Mouse (Mus musculus): ENCODE data around the gene Ppp1r13l. TPM values are rescaled to one million over a fixed set of nuclear protein-coding genes. Genes with fewer than 3 reads are reported as not detected.

Ppp1r13l gene
- polyA plus RNA-seq (2017; shearing (Covaris generic)) = not detected

DNA sequence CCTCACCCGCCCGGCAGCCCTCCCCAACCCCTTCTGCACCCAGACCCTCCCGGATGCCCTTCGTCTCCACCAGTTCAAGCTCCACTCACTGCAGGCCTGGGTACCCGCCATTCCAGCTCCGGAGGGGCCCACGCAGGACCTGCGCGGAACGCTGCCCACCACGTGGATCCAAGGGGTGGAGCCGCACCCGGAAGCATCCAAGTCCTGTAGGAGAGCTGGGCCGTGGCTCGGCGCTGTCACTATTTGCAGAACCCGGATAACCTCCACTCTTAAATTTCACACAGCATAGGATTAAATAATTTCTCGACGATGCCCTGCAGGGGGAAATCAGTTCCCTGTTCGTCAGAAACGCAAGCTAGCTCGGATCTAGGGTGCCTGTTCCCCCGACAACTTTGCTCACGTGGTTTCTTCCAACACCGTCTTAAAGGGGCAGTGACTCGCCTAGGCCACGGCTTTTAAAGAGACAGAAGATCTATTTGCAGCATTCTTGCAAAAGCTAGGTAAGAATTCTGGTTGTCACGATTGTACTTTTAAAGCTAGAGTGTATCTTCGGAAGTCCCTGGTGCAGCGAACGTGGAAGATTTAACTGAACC lies at the start of gene Ppp1r13l, which contains the start of gene Cd3eap:
Gene Ppp1r13l, plus strand, starts transcription at position 451 of the 593 bp plus-strand sequence.
Gene Cd3eap, minus strand, starts transcription at position 185 of the 593 bp plus-strand sequence.
- ATAC-seq = peak; percentile 82

DNA sequence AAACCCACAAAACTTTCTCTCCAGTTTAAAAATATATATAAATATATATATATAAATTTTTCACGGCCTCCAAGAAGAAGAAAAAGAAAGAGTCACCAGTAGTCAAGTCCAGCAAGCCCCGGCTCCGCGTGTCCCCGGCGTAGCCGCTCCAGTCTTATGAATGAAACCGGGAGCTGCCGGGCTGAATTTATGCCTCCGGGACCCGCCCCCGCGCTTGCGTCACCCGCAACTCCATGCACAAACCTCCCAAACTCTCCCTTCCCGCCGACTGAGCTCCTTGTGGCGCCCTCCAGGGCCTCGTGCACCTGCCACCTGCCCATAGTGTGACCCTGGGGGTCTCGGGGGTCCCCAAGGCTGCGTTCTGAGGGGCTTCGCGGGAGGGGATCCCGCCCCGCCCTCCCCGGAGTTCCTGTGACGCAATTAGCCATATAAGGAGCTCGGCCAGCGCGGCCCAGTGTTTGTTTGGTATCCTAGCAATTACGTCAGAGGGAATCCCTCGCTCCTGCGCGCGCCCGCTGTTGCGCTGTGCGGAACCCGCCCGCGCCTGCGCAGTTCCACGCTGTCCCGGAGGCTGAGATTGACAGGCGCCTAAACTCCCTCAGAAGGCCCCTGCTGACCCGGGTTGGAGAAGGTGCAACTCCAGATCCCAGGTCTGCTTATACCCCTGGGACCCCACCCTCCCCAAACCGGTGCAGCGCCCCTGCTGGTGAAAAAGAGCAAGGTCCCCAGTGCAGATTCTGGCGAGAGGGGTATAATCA lies 49.5 kb upstream of the Ppp1r13l start, which contains the start of gene Fosb:
Gene Fosb, minus strand, starts transcription at position 168 of the 758 bp plus-strand sequence.
- ATAC-seq = peak; percentile 77

DNA sequence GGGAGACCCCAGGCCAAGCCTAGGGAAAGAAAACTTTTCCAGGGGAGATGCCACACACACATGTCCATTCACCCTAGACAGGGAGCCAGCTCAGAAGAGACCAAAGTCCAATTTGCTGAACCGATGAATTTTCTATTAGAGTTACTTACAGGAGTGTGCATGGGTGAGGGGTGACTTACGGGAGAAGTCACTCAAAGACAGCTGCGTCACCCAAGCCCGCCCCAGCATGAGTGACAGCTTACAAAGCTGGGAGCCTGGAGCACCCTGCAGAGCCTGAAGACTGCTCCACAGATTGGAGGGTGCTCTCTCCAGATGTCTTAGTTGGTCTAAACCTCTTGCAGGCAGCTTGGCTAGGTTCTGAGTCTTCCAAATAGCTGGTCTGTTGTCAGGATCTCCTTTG lies 47.6 kb upstream of the Ppp1r13l start:
- ATAC-seq = no peak

DNA sequence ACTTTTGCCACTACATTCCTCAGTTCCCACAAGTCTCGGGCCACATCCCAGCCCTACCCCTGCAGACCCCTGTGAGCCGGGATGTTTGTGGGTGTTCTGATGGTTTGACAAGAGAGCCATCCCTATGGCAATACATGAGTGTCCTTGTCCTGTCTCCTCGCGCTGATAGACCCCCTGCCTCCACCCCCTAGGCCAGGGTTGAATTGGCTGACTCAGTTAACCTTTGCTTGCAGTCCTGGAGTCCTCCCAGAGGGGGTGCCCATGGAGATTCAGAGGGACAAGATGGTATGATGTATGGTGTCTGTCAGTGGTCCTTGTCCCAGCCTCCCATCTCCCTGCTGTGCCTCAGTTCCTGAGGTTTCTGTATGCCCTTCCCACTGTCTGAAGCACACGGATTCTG lies 45.5 kb upstream of the Ppp1r13l start:
- no peak for ATAC-seq

DNA sequence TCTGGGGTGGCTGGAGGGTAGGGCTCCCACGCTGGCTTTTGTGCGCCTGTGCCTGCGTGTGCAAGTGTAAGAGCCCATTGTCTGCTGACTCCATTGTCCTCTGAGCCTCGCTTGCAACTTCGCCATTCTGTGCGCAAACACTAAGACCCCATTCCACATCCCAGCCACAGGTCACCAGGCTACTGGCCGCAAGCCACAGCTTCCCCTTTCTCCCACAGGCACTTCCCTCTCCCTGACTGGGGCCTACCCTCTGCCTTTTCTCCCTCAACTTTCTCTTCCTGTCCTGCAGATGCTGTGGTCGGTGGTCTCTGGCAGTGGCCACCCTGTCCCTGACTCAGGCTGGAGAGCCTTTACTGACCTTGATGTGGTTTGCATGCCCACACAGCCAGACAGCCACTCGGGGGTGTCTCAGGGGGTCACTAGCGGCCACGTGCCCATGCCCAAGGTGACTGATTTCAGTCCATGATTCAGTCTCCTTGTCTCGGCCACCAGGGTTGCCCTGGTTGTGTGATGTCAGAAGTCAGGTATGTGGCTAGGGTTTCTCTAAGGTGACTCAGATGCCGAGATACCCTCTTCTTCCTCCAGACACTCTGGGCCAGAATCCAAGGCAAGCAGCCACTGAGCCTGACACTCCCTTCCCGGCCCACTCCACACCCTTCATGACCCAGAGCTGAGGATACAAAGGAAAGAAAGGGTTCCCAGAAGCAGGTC lies 42.9 kb upstream of the Ppp1r13l start:
- ATAC-seq = no peak

DNA sequence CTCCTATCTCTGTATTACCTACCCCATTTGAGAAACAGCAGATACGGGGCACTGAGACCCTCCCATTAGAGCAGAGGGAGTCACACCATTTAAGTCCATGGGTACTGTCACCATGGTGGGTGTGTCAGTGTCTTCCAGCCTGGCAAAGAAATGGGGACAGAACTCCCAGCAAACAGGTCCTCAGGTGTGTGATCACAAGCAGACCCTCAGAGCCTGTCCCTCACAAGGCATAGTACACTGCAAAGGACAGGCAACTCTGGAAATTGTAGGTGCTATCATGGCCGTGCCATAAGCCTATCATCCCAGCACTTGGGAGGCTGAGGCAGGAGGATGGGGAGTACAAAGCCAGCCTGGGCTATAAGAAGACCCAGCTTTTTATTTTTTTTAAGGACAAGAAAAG lies 41.3 kb upstream of the Ppp1r13l start:
- ATAC-seq = no peak

DNA sequence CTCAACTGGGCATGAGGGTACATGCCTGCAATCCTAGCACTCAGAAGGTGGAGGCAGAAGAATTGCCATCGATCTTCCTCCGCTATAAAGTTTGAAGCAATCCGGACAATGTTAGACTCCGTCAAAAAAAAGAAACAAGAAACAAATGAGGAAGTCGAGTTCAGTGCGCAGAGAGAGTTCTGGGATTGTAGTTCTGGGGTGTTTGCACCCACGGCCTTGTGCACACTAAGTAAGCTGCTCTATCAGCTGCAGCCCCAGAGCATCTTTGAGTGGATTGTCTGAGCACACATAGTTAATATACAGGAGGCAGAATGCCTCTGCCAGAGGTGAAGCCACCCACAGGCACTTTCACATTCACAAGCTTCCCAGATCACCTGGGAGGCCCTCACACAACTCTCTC lies 40.9 kb upstream of the Ppp1r13l start:
- no peak for ATAC-seq

DNA sequence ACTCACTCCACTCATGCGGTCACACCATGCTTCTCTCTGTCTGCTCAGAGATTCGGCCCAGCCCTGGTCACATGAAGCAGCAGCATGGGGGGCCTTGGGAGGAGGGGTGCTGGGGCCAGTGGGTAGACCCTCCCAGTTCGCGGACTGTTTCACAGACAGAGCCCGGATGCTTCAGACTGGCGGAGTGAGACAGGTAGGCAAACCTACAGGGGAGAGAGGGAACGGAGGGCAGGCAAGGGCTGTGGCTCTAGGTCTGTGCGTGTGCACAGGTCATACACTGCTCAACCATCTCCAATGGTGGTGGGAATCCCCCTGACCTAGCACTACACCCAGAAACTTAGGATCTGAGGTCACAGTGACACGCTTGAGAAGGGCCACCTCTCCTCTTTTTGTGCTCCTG lies 40.1 kb upstream of the Ppp1r13l start:
- no peak for ATAC-seq

DNA sequence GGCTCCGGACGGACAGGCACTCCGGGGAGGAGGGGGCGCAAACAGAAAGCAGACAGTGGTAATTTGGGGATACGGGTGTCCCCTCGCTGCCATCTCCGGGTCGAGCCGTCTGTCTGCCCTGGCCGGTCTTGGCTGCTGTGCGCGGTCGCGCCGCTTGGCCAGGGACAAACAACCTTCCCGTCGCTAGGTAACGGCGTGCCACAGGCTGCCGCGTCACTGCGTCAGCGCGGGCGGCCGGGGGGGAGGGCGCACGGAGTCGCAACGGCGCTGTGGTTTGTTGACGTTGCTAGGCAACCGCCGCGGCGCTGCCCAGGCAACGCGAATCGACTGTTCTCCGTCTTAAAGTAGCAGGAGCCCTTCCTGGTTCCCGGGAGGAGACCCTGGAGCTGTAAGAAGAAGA lies 39.6 kb upstream of the Ppp1r13l start:
- ATAC-seq = peak; percentile 88

DNA sequence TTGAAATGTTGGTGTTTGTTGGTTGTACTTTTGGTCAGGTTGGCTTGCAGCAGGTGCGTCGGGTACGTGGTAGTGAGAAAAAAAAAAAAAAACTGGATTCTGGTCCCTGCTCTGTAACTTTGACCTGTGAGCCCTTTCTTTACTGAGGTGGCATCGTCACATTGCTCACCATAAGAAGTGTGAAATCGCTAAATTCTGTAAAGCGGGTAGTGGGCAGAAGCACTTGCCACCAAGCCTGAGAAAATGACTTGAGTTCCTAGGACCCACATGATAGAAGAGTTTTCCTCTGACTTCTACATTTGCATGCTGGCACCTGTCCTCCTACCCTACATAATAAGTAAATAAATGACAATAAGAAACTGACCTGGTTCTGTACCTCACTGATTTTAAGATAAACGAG lies 38.9 kb upstream of the Ppp1r13l start:
- ATAC-seq = no peak

DNA sequence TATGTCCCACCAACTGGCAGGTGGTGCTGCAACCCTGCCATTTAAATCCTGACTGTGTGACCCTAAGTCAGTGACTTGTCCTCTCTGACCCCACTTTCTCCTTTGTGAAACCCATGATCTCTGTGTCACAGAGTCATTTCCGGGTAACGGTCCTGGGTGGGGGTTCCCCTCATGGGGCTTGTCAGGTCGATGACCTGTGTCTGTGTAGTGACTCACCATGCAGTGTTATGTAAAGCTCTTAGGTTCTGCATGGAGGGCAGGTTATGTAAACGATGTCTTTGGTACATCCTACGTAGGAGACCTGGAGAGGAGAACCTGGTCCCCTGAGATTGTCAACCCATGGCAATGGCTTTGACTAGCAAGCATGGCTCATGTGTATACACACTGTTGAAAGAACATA lies 38.1 kb upstream of the Ppp1r13l start:
- ATAC-seq = peak; percentile 56

DNA sequence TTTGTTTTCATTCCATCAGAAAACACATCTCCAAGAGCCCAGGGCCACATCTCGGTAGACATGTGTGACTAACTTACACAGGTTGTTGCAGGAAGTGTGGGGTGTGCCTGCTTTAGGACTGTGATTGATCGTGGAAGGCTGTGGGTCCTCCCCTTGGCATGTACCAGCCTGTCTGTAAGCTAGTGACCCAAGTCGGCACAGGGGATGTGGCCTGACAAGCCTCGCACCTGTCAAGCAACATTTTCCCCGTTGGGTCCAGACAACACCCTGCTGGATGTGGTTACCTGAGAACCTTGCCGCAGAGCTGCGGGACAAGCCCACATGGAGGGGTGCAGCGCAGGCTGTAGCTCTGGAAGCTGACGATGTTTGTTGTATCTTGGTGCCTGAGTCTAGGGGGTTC lies 37.1 kb upstream of the Ppp1r13l start:
- ATAC-seq = no peak

DNA sequence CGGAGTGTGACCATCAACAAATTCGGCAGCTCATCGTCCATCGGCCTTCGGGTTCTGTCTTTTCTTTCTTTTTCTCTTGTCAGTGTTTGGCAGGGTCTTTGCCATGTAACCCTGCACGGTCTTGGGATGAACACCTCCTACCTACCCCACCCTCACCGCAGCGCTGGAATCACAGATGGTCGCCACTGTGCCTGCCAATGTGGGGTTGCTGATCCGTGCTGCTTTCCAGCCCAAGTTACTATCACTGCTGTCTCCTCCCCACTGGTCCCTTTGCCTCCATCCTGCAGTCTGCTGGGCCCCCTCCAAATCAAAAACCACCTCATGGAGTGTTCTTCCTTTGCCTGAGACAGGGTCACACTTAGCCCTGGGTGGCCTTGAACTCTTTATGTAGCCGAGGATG lies 35.3 kb upstream of the Ppp1r13l start:
- no peak for ATAC-seq

DNA sequence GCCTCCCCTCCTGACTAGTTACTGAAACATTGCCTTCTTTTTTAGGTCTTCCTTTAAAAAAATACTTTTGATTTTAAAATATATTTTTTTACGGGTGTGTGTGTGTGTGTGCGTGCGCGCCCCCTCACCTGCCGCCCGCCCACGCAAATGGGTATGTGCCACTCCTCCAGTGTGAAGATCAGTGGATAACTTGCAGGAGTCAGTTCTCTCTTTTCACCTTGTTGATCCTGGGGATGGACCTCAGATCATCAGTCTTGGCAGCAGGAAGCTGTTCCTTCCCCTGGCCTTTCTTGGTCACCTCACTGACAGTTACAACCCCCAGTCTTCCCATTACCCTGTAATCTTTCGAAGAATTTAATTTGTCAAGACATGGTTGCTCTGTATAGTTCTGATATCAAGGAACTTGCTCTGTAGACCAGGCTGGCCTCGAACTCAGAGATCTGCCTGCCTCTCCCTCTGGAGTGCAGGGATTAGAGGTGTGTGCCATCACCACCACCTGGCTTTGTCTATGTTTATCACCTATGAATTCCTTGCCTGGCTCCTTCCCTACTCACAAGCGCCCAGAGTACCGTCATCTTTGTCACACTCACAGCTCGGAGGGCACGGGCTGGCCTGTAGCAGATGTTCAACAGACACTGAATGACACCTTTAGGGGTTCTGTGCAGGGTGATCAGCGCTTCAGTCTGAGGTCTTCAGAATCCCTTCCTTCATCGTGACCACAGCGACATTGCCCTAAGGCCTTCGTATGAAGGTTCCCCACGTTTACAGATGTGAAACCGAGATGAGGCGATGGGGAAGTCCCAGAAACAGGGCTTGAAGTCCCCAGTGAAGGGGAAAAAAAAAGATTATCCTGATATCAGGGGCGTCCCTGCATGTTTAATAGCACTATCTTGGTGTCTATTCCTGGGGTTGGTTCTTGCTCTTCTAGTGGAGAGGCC lies 34.0 kb upstream of the Ppp1r13l start:
- peak; percentile 60 for ATAC-seq

DNA sequence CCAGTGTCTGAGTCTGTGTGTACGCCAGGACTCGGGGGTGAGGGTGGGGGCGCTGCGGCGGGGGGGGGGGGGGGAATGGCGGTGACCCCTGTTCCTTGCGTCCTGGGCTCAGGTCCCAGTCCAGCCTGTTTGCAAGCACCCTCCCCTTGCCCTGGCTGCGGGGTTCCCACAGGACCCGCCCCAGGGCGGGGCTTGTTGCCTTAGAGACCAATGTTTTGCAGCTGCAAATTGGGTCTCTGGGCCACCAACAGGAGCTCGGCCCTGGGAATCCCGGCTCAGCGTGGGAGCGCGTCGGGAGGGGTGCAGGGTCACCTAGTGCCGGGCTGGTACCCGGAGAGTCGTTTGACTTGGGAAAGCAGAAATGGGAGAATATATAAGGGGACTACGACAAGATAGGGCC lies 33.2 kb upstream of the Ppp1r13l start:
- peak; percentile 11 for ATAC-seq

DNA sequence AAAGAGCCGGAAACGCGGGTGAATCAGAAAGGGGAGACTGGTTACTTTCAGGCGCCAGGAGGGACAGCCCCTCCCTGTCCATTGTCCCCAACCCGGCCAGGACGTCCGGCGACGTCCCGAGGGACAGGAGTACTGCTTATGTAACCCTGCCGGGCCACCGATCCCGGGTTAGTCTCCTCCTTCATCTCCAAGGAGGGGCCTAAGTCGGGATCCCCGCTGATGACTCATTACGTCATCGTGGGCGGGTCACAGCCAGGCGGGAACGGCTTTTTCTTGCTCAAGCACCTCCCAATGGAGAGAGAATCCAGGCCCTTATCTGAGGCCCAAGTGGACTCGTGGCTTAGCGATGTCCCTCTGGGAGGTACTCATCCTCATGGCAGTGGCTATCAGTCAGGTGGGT lies 32.4 kb upstream of the Ppp1r13l start:
- no peak for ATAC-seq

DNA sequence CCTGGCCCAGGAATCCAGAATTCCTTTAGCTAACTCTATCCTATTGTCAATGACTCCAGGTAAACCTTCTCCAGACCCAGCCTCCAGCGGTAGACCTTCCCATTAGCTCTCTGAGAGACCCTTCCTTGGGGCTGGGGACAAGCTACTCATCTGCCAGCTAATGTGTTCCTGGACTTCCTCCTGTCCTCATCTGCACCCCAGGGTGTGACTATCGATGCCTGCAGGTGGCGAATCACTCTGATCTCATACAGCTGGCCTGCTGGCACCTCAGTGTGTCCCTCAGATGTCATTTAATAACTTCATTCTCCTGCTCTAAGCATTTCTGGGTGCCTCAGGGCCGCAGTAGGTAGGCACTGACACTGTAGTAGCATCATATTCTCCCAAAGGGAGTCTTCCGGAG lies 31.8 kb upstream of the Ppp1r13l start:
- no peak for ATAC-seq

DNA sequence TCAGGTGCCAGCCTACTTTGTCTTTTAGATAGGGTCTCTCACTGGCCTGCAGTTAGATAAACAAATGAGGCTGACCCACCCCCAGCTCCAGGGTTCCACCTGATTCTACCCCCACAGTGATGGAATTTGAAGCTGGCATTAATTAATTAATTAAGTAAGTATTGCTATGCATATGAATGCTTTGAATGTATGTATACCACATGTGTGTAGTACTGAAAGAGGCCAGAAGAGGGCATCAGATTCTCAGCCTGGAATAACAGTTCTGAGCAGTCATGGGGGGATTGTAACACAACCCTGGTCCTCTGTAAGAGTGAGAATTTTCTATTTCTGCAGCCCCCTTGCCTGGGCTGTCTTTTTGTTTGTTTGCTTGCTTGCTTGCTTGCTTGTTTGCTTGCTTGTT lies 31.1 kb upstream of the Ppp1r13l start:
- ATAC-seq = no peak

DNA sequence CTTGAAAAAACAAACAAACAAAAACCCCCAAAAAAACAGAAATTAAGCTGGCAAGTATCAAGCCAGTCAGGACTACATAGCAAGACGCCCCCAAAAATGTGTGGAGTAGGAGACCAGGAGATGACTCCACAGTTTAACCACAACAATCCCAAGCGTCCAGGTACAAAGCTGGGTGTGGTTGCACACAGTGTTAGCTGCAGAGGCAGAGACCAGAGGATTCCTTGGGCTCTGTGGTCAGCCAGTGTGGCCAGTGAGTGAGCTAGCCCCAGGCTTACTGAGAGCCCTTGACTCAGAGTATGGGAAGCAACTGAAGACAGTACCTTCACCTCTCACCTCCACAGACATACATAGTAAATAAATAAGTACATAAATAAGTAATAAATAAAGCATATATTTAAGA lies 27.6 kb upstream of the Ppp1r13l start:
- no peak for ATAC-seq

DNA sequence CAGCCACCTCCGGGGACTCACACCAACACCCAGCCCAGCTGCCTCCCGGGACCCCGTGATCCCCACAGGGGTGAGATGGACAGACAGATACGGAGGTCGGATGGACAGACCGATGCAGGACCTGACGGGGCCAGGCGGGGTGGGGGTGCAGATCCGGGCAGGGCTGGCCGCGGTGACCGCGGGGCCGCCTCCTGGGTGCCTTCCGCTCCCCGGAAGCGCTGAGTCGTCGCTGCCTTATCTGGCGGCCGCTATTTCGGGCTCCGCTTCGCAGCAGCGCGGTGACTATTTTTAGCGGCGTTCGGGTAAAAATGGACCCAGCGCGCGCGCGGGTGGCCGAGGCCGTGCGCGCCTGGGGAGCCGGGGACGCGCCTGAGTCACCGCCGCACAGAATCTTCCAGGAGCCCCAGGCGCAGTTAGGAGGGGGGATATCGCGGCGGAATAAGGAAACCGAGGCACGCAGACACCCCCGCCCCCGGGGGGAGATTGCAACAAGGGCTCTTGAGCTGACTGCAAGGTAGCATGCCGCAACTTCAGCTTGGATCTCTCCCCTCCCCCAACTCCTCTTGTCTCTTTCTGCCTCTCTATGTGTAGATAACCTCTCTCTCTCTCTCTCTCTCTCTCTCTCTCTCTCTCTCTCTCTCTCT lies 26.7 kb upstream of the Ppp1r13l start:
- ATAC-seq = peak; percentile 95

DNA sequence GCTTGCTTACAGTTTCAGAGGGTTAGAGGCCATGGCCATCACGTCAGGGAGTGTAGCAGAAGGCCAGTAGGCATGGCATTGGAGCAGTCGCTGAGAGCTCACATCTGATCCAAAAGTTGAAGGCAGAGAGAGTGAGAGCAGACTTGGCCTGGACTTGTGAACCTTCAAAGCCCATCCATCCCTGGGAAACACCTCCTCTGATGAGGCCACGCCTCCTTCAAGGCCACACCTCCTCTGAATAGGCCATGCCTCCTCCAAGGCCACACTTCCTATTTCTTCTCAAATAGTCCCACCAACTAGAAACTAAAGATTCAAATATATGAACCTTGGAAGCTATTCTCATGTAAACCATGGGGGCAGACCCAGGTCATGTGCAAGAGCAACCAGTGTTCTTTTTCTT lies 24.0 kb upstream of the Ppp1r13l start:
- no peak for ATAC-seq

DNA sequence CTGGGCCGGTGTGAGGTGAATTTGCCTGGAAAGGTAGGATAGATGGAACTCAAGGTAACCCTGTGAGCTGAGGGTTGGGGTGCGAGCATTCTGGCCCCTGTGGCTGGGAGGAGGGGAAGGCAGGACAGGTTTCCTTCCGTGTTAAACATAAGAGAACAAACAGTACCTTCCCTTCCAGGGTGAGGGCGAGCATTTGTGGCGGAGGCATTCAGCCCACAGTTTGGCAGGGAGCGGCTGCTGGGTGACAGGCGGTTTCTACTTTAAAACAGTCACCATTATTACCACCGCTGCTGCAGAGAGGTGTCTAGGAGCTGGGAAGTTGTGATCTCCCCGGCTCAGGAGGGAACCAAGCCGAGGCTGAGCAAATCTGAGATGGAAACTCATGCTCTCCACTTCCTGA lies 22.4 kb upstream of the Ppp1r13l start:
- ATAC-seq = no peak
